Mouse (Mus musculus): Measurements from ENCODE around the gene Cpd. TPM values are rescaled to one million over a fixed set of nuclear protein-coding genes. Genes with fewer than 3 reads are reported as not detected.
"Not testable (repeated sequence)": the region's sequence is repeated elsewhere in the genome, so short reads cannot be mapped to it uniquely, and the experiment has no call there.

Gene Cpd
- polyA plus RNA-seq, 1 experiment from 2014 or later = 12.5 TPM

GRCm38 (mm10) chr11:76808550-76808949 lies 38.3 kb downstream of the Cpd start:
- Histone ChIP-seq H3K4me1 (no peaks in the 10 kb centered on the region), H3K36me3 (peaks cover 25% of the 10 kb centered on the region; the same call in 1 of the 2 replicates), H3K9me3 (no peaks in the 10 kb centered on the region), H3K27ac (no peak overlapping the region), H3K4me3 (no peak overlapping the region), H3K4me2 (replicated peaks) (no peak overlapping the region), H3K9ac (no peak overlapping the region), H3K27me3 (replicated peaks) (no peaks in the 10 kb centered on the region)
- WGBS = 91% methylated on average over 7 of the region's 7 CpGs
- no peak for ATAC-seq (ENCODE audit: low FRiP score, low read depth)

DNA sequence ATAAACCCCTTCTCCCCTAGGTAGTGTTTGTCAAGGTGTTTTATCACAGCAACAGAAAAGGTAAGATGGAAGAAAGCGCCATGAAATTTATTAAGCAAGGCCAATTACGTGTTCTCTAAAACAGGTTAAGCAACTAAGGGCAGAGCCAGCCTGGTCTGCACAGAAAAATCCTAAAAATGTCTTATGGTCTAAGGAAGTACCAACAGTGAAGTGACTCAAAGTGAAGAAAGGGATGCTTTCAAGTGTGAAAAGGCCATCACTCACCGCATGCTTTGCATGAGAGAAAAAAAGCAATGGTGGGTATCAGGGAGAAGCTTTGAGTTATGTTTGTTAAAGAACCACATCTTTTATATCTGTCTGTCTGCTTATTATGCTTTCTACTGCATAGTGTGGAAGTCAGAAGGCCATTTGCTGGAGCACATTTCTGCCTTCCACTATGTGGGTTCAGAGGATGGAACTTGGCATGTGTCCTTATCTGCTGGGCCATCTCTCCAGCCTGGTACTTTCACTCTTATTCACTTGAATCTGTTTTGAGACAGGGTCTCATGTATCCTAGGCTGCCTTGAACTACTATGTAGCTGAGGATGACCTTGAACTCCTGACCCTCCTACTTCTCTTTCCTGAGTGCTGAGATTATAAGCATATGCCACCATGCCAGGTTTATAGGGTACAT lies 39.7 kb downstream of the Cpd start:
- no peak overlapping the region for H3K4me2 ChIP-seq (replicated peaks)
- no peak overlapping the region for H3K9ac ChIP-seq
- no peak for ATAC-seq (ENCODE audit: low FRiP score, low read depth)
- no peaks in the 10 kb centered on the region for H3K4me1 ChIP-seq
- no peaks in the 10 kb centered on the region for H3K27me3 ChIP-seq (replicated peaks)
- H3K4me3 ChIP-seq = no peak overlapping the region
- H3K9me3 ChIP-seq = no peaks in the 10 kb centered on the region
- WGBS = 91% methylated on average over 3 of the region's 3 CpGs
- H3K36me3 ChIP-seq = peaks cover 31% of the 10 kb centered on the region; the same call in 1 of the 2 replicates
- no peak overlapping the region for H3K27ac ChIP-seq

DNA sequence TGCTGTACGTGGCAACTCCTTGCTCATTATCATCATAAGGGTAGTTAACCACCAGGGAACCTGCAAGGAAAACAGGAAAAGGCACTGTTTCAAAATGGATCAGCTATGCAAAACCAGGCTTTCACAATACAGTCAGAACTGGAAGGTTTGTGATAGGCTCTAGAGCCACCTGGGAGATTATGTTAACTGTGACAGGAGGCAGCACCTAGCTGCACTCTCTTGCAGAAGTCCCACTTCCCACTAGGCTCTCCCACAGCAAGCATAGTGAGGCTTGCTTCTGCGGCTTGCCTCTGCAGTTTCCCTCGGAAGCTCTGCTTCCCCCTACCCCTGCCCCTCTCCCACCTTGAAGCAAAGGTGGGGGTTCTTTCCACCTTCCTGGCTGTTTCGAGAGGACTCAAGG lies 40.8 kb downstream of the Cpd start:
- H3K4me2 ChIP-seq (replicated peaks) = no peak overlapping the region
- no peak overlapping the region for H3K4me3 ChIP-seq
- H3K9ac ChIP-seq = no peak overlapping the region
- H3K9me3 ChIP-seq = no peaks in the 10 kb centered on the region
- H3K27ac ChIP-seq = no peak overlapping the region
- peaks cover 33% of the 10 kb centered on the region; the same call in 1 of the 2 replicates for H3K36me3 ChIP-seq
- no peaks in the 10 kb centered on the region for H3K4me1 ChIP-seq
- no peak for ATAC-seq (ENCODE audit: low FRiP score, low read depth)
- 82% methylated on average over 4 of the region's 4 CpGs for WGBS
- H3K27me3 ChIP-seq (replicated peaks) = no peaks in the 10 kb centered on the region

DNA sequence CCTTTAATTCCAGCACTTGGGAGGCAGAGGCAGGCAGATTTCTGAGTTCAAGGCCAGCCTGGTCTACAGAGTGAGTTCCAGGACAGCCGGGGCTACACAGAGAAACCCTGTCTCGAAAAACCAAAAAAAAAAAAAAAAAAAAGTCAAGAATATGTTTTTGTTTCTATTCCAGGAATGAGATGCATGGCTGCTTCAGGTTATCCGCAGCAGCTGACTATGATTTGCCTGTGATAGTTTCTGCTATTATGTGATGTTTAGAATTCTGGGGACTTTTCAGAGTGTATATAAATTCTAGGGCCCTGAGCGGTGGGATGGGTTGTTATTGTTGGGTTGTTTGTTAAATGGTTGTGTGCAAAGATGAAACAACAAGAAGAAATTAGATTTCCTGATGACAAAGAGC lies 41.7 kb downstream of the Cpd start:
- H3K4me2 ChIP-seq (replicated peaks); H3K27me3 ChIP-seq (replicated peaks); H3K9me3 ChIP-seq; H3K27ac ChIP-seq; H3K4me1 ChIP-seq; H3K9ac ChIP-seq; ATAC-seq (ENCODE audit: low FRiP score, low read depth); H3K4me3 ChIP-seq: not testable (repeated sequence)
- H3K36me3 ChIP-seq = peaks cover 30% of the 10 kb centered on the region; the same call in 1 of the 2 replicates
- 95% methylated on average over 4 of the region's 4 CpGs for WGBS

DNA sequence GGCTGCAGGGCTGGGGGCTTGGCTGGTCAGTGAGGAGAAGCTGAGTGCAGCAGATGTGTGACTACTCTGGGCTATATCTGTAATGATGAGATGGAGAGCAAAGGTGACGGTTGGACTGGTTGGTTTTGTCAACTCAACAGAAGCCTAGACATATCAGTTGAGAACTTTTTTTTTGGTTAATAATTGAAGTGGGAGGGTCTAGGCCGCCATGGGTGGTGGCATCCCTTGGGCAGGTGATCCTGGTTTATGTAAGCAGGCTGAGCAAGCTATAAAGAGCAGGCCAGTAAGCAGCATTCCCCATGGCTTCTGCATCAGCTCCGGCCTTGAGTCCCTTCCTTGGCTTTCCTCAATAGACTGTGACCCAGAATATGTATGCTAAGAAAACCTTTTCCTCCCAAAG lies 43.6 kb downstream of the Cpd start:
- Histone ChIP-seq H3K27ac (no peak overlapping the region), H3K27me3 (replicated peaks) (no peaks in the 10 kb centered on the region), H3K4me3 (no peak overlapping the region), H3K9me3 (no peaks in the 10 kb centered on the region), H3K36me3 (peaks cover 35% of the 10 kb centered on the region), H3K9ac (no peak overlapping the region), H3K4me1 (no peaks in the 10 kb centered on the region), H3K4me2 (replicated peaks) (no peak overlapping the region)
- WGBS = 94% methylated on average over 3 of the region's 3 CpGs
- ATAC-seq (ENCODE audit: low FRiP score, low read depth) = no peak

- H3K9me3 ChIP-seq = no peaks in the 10 kb centered on the region
- H3K27me3 ChIP-seq (replicated peaks) = no peaks in the 10 kb centered on the region
- ATAC-seq (ENCODE audit: low FRiP score, low read depth) = no peak
- 88% methylated on average over 6 of the region's 6 CpGs for WGBS
- H3K36me3 ChIP-seq = peaks cover 23% of the 10 kb centered on the region
- H3K27ac ChIP-seq = no peak overlapping the region
- no peak overlapping the region for H3K4me3 ChIP-seq
- no peak overlapping the region for H3K9ac ChIP-seq
- H3K4me1 ChIP-seq = no peaks in the 10 kb centered on the region
- H3K4me2 ChIP-seq (replicated peaks) = no peak overlapping the region
Observed at GRCm38 (mm10) chr11:76797236-76797635, 49.6 kb downstream of the Cpd start.

DNA sequence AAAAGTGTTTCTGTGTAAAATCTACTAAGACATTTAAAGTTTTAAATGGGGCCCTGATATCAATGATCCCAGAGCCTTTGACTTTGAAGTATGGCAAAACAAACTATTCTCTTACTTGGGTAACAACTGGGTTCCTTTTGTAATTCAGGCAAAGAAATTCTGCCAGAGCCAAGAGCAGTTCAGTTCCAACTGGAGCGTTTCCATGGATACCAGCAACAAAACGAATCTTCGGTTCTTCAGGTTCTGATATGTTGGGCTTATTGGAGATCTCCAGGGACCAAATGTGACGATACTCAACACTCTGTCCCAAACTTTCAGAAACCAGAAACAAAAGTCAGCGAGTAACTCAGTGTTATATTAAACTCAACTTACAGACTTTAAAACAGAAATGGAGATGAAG lies 51.5 kb downstream of the Cpd start:
- WGBS = 88% methylated on average over 5 of the region's 5 CpGs
- Histone ChIP-seq H3K27me3 (replicated peaks) (no peaks in the 10 kb centered on the region), H3K4me3 (no peak overlapping the region), H3K4me2 (replicated peaks) (no peak overlapping the region), H3K9me3 (no peaks in the 10 kb centered on the region), H3K9ac (no peak overlapping the region), H3K4me1 (no peaks in the 10 kb centered on the region), H3K27ac (no peak overlapping the region), H3K36me3 (peaks cover 31% of the 10 kb centered on the region)
- no peak for ATAC-seq (ENCODE audit: low FRiP score, low read depth)

DNA sequence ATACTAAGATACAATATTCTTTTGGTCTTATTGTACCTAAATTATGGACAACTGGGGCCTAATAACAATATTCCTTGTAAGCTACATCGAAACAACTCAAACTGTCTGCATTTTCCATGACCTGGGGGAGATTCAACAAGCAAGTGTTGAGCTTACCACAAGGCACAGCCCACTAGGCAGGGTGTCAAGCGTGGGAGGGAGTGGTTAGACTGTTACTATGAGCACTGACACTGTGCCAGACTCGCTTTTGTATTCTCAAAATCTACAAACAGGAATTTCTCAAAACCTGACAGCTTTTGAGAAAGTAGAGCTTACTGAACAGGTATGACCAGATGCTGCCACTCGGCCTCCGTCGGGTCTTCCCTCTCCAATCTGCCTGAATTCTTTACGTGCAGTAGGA lies 55.5 kb downstream of the Cpd start:
- H3K4me3 ChIP-seq = no peak overlapping the region
- H3K9ac ChIP-seq = no peak overlapping the region
- H3K9me3 ChIP-seq = no peaks in the 10 kb centered on the region
- no peak for ATAC-seq (ENCODE audit: low FRiP score, low read depth)
- 95% methylated on average over 7 of the region's 7 CpGs for WGBS
- peaks cover 20% of the 10 kb centered on the region for H3K36me3 ChIP-seq
- no peaks in the 10 kb centered on the region for H3K27me3 ChIP-seq (replicated peaks)
- no peaks in the 10 kb centered on the region for H3K4me1 ChIP-seq
- H3K27ac ChIP-seq = no peak overlapping the region
- H3K4me2 ChIP-seq (replicated peaks) = no peak overlapping the region

DNA sequence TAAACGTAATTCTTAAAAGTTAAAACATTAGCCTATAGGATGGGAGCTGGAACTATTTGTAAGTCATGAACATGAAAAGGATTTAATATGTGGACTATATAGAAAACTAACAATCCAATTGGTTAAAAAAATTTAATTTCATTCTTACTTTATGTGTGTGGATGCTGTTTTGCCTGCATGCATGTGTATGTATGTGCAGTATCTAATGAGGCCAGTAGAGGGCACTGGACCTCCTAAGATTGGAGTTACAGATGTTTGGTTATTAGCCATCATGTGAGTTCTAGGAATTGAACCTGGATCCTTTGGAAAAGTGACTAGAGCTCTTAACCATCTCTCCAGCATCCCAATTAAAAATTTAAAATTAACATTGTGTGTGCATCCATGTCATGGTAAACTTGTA lies 57.6 kb downstream of the Cpd start:
- Histone ChIP-seq H3K4me3 (no peak overlapping the region), H3K36me3 (peaks cover 26% of the 10 kb centered on the region), H3K27ac (no peak overlapping the region), H3K9me3 (no peaks in the 10 kb centered on the region), H3K4me1 (no peaks in the 10 kb centered on the region), H3K27me3 (replicated peaks) (no peaks in the 10 kb centered on the region), H3K4me2 (replicated peaks) (no peak overlapping the region), H3K9ac (no peak overlapping the region)
- 98% methylated on average over 1 of the region's 1 CpGs for WGBS
- no peak for ATAC-seq (ENCODE audit: low FRiP score, low read depth)

GRCm38 (mm10) chr11:76775533-76775932 lies 71.3 kb downstream of the Cpd start:
- Histone ChIP-seq H3K9me3 (no peaks in the 10 kb centered on the region), H3K36me3 (peaks cover 4% of the 10 kb centered on the region), H3K9ac (no peak overlapping the region), H3K4me3 (no peak overlapping the region), H3K4me1 (no peaks in the 10 kb centered on the region), H3K27ac (no peak overlapping the region), H3K4me2 (replicated peaks) (no peak overlapping the region), H3K27me3 (replicated peaks) (no peaks in the 10 kb centered on the region)
- no peak for ATAC-seq (ENCODE audit: low FRiP score, low read depth)
- WGBS = 86% methylated on average over 8 of the region's 8 CpGs

GRCm38 (mm10) chr11:76773811-76774210 lies 73.0 kb downstream of the Cpd start:
- no peaks in the 10 kb centered on the region for H3K9me3 ChIP-seq
- H3K9ac ChIP-seq = no peak overlapping the region
- no peak overlapping the region for H3K4me2 ChIP-seq (replicated peaks)
- H3K4me3 ChIP-seq = no peak overlapping the region
- no peaks in the 10 kb centered on the region for H3K36me3 ChIP-seq
- H3K27me3 ChIP-seq (replicated peaks) = no peaks in the 10 kb centered on the region
- no peaks in the 10 kb centered on the region for H3K4me1 ChIP-seq
- no peak for ATAC-seq (ENCODE audit: low FRiP score, low read depth)
- H3K27ac ChIP-seq = no peak overlapping the region
- WGBS = 83% methylated on average over 3 of the region's 3 CpGs

GRCm38 (mm10) chr11:76770566-76770965 lies 76.3 kb downstream of the Cpd start:
- Histone ChIP-seq H3K4me3 (no peak overlapping the region), H3K36me3 (no peaks in the 10 kb centered on the region), H3K9me3 (no peaks in the 10 kb centered on the region), H3K4me1 (no peaks in the 10 kb centered on the region), H3K27me3 (replicated peaks) (0 out of 2 replicates have a peak, but pooled peaks cover 4% of the 10 kb centered on the region), H3K4me2 (replicated peaks) (no peak overlapping the region), H3K27ac (no peak overlapping the region), H3K9ac (no peak overlapping the region)
- ATAC-seq (ENCODE audit: low FRiP score, low read depth) = no peak
- WGBS = 92% methylated on average over 5 of the region's 5 CpGs

DNA sequence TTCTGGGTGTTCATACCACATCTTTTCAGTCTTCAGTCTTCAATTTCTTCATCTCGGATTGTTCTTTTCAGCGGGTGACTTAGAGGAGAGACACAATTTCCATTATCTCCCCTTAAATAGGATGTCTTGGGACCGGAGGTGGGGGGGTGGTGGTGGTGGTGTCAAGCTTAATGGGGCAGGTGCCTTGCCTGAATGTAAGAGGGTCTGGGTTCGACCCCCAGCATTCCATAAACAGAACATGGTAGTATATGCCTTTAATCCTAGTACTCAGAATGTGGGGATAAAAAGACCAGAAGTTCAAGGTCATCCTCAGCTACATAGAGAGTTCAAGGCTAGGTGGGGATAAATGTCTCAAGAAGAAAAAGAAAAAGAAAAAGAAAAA lies 83.1 kb downstream of the Cpd start:
- WGBS = 15% methylated on average over 4 of the region's 4 CpGs
- Histone ChIP-seq H3K9me3 (no peaks in the 10 kb centered on the region), H3K9ac (no peak overlapping the region), H3K4me3 (peak overlapping the region; percentile 62; the same call in 1 of the 2 replicates), H3K27ac (no peak overlapping the region), H3K27me3 (replicated peaks) (0 out of 2 replicates have a peak, but pooled peaks cover 4% of the 10 kb centered on the region), H3K4me2 (replicated peaks) (peak overlapping the region; percentile 67), H3K4me1 (no peaks in the 10 kb centered on the region; the same call in 1 of the 2 replicates), H3K36me3 (peaks cover 18% of the 10 kb centered on the region)
- ATAC-seq (ENCODE audit: low FRiP score, low read depth) = peak; percentile 53

Data from neural tube, embryonic 12.5 days (tissue).